Mouse (Mus musculus): ENCODE measurements around the gene Fam117a.

- TF ChIP-seq POLR2A (IDR thresholded peaks at IDR 0.05; ENCODE audit: borderline replicate concordance, insufficient read depth, low read length) (no peak), CTCF (IDR thresholded peaks at IDR 0.05; ENCODE audit: borderline replicate concordance, insufficient read depth, low read depth, low read length) (no peak)
Measured at GRCm38 (mm10) chr11:95380711-95381110, 43.9 kb downstream of the Fam117a start.

All from cerebellum, adult 2 months (tissue).